Mouse (Mus musculus): ENCODE data around the gene Lamtor5. TPM values are rescaled to one million over a fixed set of nuclear protein-coding genes. Genes with fewer than 3 reads are reported as not detected.

Lamtor5 gene
- total RNA-seq, 1 experiment from 2014 or later: 35.3 TPM

GRCm38 (mm10) chr3:107332127-107332959 is 53.7 kb downstream of the Lamtor5 start:
- no peak for ATAC-seq (ENCODE audit: extremely low read depth, insufficient number of reproducible peaks, low FRiP score, poor library complexity, severe bottlenecking)

- ATAC-seq (ENCODE audit: extremely low read depth, insufficient number of reproducible peaks, low FRiP score, poor library complexity, severe bottlenecking): peak; percentile 85
These were observed 54.3 kb downstream of the Lamtor5 start for GRCm38 (mm10) chr3:107332960-107333380.

Other genes starting within 250 kb of the Lamtor5 start
- gene Kcna3, start 242.7 kb upstream of the Lamtor5 start, total RNA-seq (2017): 32.2 and 32.3 TPM in 2 replicates
- 0.81 and 0.98 TPM in 2 replicates for gene Kcna2, start 177.7 kb upstream of the Lamtor5 start, total RNA-seq (2017)
- gene Kcna10, start 95.8 kb upstream of the Lamtor5 start, total RNA-seq (2017): not detected in 2 replicates
- not detected in 2 replicates for gene Cym, start 57.1 kb upstream of the Lamtor5 start, total RNA-seq (2017)
- gene A630076J17Rik, start 48.2 kb upstream of the Lamtor5 start, total RNA-seq (2017): not detected in 2 replicates
- 0.25 TPM in 1 of 2 replicates, not detected in the other for gene Prok1, start 39.2 kb upstream of the Lamtor5 start, total RNA-seq (2017)
- gene Slc16a4, start 12.4 kb downstream of the Lamtor5 start, total RNA-seq (2017): 0.49 TPM in 1 of 2 replicates, not detected in the other
- 32.9 and 36.9 TPM in 2 replicates for gene Rbm15, start 54.8 kb downstream of the Lamtor5 start, total RNA-seq (2017)
- gene Kcnc4, start 180.7 kb downstream of the Lamtor5 start, total RNA-seq (2017): not detected in 2 replicates
- under 0.01 TPM in 1 of 2 replicates, not detected in the other for gene Slc6a17, start 239.2 kb downstream of the Lamtor5 start, total RNA-seq (2017)

Data from neutrophil, adult 5-6 weeks (primary cell).